Mouse (Mus musculus) cortical plate, adult 2 months (tissue): Measurements from ENCODE around the gene Gldc.

ENCODE experiments used
- CTCF ChIP-seq: fragments of 200-500 bp; IDR thresholded peaks from 2 replicates; pipeline ENCODE4 v1.5.1; 2011; ENCODE audit warnings: mild to moderate bottlenecking, control low read depth, low read length; ENCODE audit not compliant: insufficient read depth; ENCODE audit errors: extremely low read depth
- POLR2A ChIP-seq: fragments of 200-500 bp; IDR thresholded peaks from 2 replicates; pipeline ENCODE4 v1.6.1; 2011; ENCODE audit warnings: mild to moderate bottlenecking, low read length, control low read depth; ENCODE audit not compliant: insufficient read depth; ENCODE audit errors: extremely low read depth

GRCm38 (mm10) chr19:30051479-30051878 lies 123.8 kb downstream of the Gldc start:
- no peak for TF ChIP-seq POLR2A
- TF ChIP-seq CTCF: no peak
